ENCODE assay signal across 8 mouse cellular contexts in genomic region chr2:65566793-65567787, GRCm38 (mm10). TPM values are rescaled to one million over a fixed set of nuclear protein-coding genes. Genes with fewer than 3 reads are reported as not detected.
DNase-seq lines count a peak whose midpoint lies in the region; ATAC-seq and TF ChIP-seq lines count a peak whose summit lies in the region.

Scn3a (minus strand) TSS chr2:65567627.

- DNase-seq in urinary bladder, postnatal 36 days (ENCODE audit: low spot score in 2 of 2) = peak; percentile 5 to 6
- no peak for DNase-seq in urinary bladder, postnatal 4 days (ENCODE audit: low spot score in 2 of 2)
- peak; percentile 60 for DNase-seq in kidney, postnatal 10 days
- peak; percentile 40 for DNase-seq in liver, postnatal 0 days

- H3K36me3 ChIP-seq in heart, embryonic 15.5 days = no peaks in the 10 kb centered on the region
- no peaks in the 10 kb centered on the region for H3K36me3 ChIP-seq in liver, postnatal 0 days (replicated peaks; ENCODE audit: insufficient read depth, low read length)
- H3K36me3 ChIP-seq in neural tube, embryonic 14.5 days (ENCODE audit: control insufficient read depth, insufficient read depth, low read length) = no peaks in the 10 kb centered on the region

- no peaks in the 10 kb centered on the region for H3K9me3 ChIP-seq in heart, embryonic 15.5 days (replicated peaks)
- no peaks in the 10 kb centered on the region for H3K9me3 ChIP-seq in liver, postnatal 0 days (ENCODE audit: low read length)
- no peaks in the 10 kb centered on the region for H3K9me3 ChIP-seq in neural tube, embryonic 14.5 days (ENCODE audit: control insufficient read depth, low read length)

- H3K4me3 ChIP-seq in heart, embryonic 15.5 days = no peak within 1 kb of the TSS
- H3K4me3 ChIP-seq in liver, postnatal 0 days (ENCODE audit: low read depth, low read length) = no peak within 1 kb of the TSS
- H3K4me3 ChIP-seq in neural tube, embryonic 14.5 days (ENCODE audit: low read depth, low read length) = peak within 1 kb of the TSS; percentile 54

- peak within 1 kb of the TSS; percentile 38 for H3K4me2 ChIP-seq in heart, embryonic 15.5 days
- H3K4me2 ChIP-seq in liver, postnatal 0 days (ENCODE audit: low read depth, low read length) = no peak within 1 kb of the TSS
- H3K4me2 ChIP-seq in neural tube, embryonic 14.5 days (ENCODE audit: low read depth, low read length) = peak within 1 kb of the TSS; percentile 56

- peak; percentile 79 for TF ChIP-seq CTCF in liver, postnatal 0 days (IDR thresholded peaks at IDR 0.05; ENCODE audit: low read depth)

- peak; percentile 84 for ATAC-seq in common myeloid progenitor, adult 5-6 weeks (replicated peaks; ENCODE audit: low read depth, poor library complexity, severe bottlenecking)
- no peak for ATAC-seq in heart, embryonic 15.5 days (replicated peaks; ENCODE audit: insufficient number of reproducible peaks, insufficient read depth, low FRiP score, low read depth)
- ATAC-seq in liver, postnatal 0 days = no peak
- ATAC-seq in neural tube, embryonic 14.5 days (ENCODE audit: low read depth) = peak; percentile 78
- no peak for ATAC-seq in erythroid progenitor cell, adult 5-6 weeks (replicated peaks; ENCODE audit: low FRiP score, poor library complexity, severe bottlenecking)

- H3K4me1 ChIP-seq in heart, embryonic 15.5 days (replicated peaks) = peaks cover 3% of the 10 kb centered on the region; the same call in 1 of the 2 replicates
- H3K4me1 ChIP-seq in liver, postnatal 0 days (ENCODE audit: insufficient read depth) = no peaks in the 10 kb centered on the region
- peaks cover 13% of the 10 kb centered on the region for H3K4me1 ChIP-seq in neural tube, embryonic 14.5 days (ENCODE audit: control insufficient read depth, insufficient read depth, low read length)

- no peak within 1 kb of the TSS for H3K27ac ChIP-seq in heart, embryonic 15.5 days
- H3K27ac ChIP-seq in liver, postnatal 0 days (ENCODE audit: low read depth) = no peak within 1 kb of the TSS
- H3K27ac ChIP-seq in neural tube, embryonic 14.5 days (ENCODE audit: low read depth, low read length) = peak within 1 kb of the TSS; percentile 89

- no peak within 1 kb of the TSS for H3K9ac ChIP-seq in heart, embryonic 15.5 days
- H3K9ac ChIP-seq in liver, postnatal 0 days (replicated peaks) = no peak within 1 kb of the TSS
- peak within 1 kb of the TSS; percentile 78 for H3K9ac ChIP-seq in neural tube, embryonic 14.5 days (replicated peaks; ENCODE audit: low read depth, low read length)

- TF ChIP-seq EP300 in liver, postnatal 0 days (IDR thresholded peaks at IDR 0.05; ENCODE audit: low read depth) = no peak

- H3K27me3 ChIP-seq in heart, embryonic 15.5 days = no peaks in the 10 kb centered on the region
- H3K27me3 ChIP-seq in liver, postnatal 0 days (ENCODE audit: insufficient read depth, low read length) = no peaks in the 10 kb centered on the region
- H3K27me3 ChIP-seq in neural tube, embryonic 14.5 days (ENCODE audit: control insufficient read depth, insufficient read depth, low read length) = no peaks in the 10 kb centered on the region

- WGBS in heart, embryonic 15.5 days = 27% methylated on average over 16 of the region's 16 CpGs
- WGBS in liver, postnatal 0 days (ENCODE audit: insufficient replicate concordance) = 30% methylated on average over 16 of the region's 16 CpGs
- WGBS in neural tube, embryonic 14.5 days = 10% methylated on average over 16 of the region's 16 CpGs

RNA-seq across cellular contexts. Expression of gene Scn3a, which starts in this region (rescaled TPM):
- not detected in 2 replicates for total RNA-seq in common myeloid progenitor, adult 5-6 weeks (2017)
- 0.49 and 1.5 TPM in 2 replicates for polyA plus RNA-seq in heart, embryonic 15.5 days (2015; fragmentation: Nextera tagmentation; extraction: Ambion mirVana)
- 0.05 and 0.12 TPM in 2 replicates for polyA plus RNA-seq in liver, postnatal 0 days (2015; fragmentation: Nextera tagmentation; extraction: Ambion mirVana)
- polyA plus RNA-seq in neural tube, embryonic 14.5 days (2014; fragmentation: Nextera tagmentation; extraction: Ambion mirVana) = 70.3 and 74.0 TPM in 2 replicates
- not detected in 2 replicates for total RNA-seq in erythroid progenitor cell, adult 5-6 weeks (2015; ENCODE audit: low replicate concordance)
- total RNA-seq in erythroid progenitor cell, adult 5-6 weeks (2017; ENCODE audit: low replicate concordance) = not detected in 2 replicates

Comparison
In these comparisons a context has a peak if more than half of its experiments do, and no peak if none do; other contexts are left out.
1. RNA of gene Scn3a (polyA plus RNA-seq): 70.3 to 74.0 TPM in neural tube, embryonic 14.5 days; 0.49 to 1.5 TPM in heart, embryonic 15.5 days and 0.05 to 0.12 TPM in liver, postnatal 0 days; every median in the first group is over 10 times any median in the second.
2. DNase-seq: peak in urinary bladder, postnatal 36 days (2 of 2) and kidney, postnatal 10 days (single experiment); none in urinary bladder, postnatal 4 days (0 of 2).
3. Peak in ATAC-seq in common myeloid progenitor, adult 5-6 weeks; RNA of the gene not detected or under 1 TPM.
4. Peak in DNase-seq in liver, postnatal 0 days; RNA of the gene not detected or under 1 TPM.